Mouse (Mus musculus): ENCODE measurements at regions not wholly inside any gene's neighbourhood (a gene's known extent, or its start where the extent isn't known, plus 50 kb on each side); places are given as distances from the start of the nearest gene placed in this dataset.

- Histone ChIP-seq H3K9ac (replicated peaks; ENCODE audit: low read depth, low read length) (no peak overlapping the region), H3K9me3 (ENCODE audit: control insufficient read depth, low read depth, low read length) (no peaks in the 10 kb centered on the region), H3K27ac (ENCODE audit: low read length) (peak overlapping the region; percentile 90; the same call in 1 of the 2 replicates), H3K4me3 (ENCODE audit: low read depth, low read length) (no peak overlapping the region), H3K36me3 (ENCODE audit: control insufficient read depth, insufficient read depth, low read length) (no peaks in the 10 kb centered on the region), H3K4me1 (ENCODE audit: control insufficient read depth, insufficient read depth, low read length) (peaks cover 45% of the 10 kb centered on the region), H3K4me2 (replicated peaks; ENCODE audit: low read depth, low read length) (no peak overlapping the region), H3K27me3 (ENCODE audit: control insufficient read depth, insufficient read depth, low read length) (no peaks in the 10 kb centered on the region)
- ATAC-seq (ENCODE audit: insufficient number of reproducible peaks, insufficient read depth, low FRiP score, low read depth): no peak
- 69% methylated on average over 5 of the region's 5 CpGs for WGBS
Observed at GRCm38 (mm10) chr9:35336701-35337055, 69.0 kb downstream of the Rpusd4 start.

- H3K4me2 ChIP-seq (replicated peaks; ENCODE audit: low read depth, low read length): no peak overlapping the region
- no peaks in the 10 kb centered on the region for H3K27me3 ChIP-seq (ENCODE audit: control insufficient read depth, insufficient read depth, low read length)
- 77% methylated on average over 5 of the region's 5 CpGs for WGBS
- peaks cover 35% of the 10 kb centered on the region for H3K4me1 ChIP-seq (ENCODE audit: control insufficient read depth, insufficient read depth, low read length)
- H3K4me3 ChIP-seq (ENCODE audit: low read depth, low read length): no peak overlapping the region
- H3K36me3 ChIP-seq (ENCODE audit: control insufficient read depth, insufficient read depth, low read length): no peaks in the 10 kb centered on the region
- no peak overlapping the region for H3K9ac ChIP-seq (replicated peaks; ENCODE audit: low read depth, low read length)
- no peaks in the 10 kb centered on the region for H3K9me3 ChIP-seq (ENCODE audit: control insufficient read depth, low read depth, low read length)
- ATAC-seq (ENCODE audit: insufficient number of reproducible peaks, insufficient read depth, low FRiP score, low read depth): no peak
- H3K27ac ChIP-seq (ENCODE audit: low read length): no peak overlapping the region; the same call in 1 of the 2 replicates
Observed at GRCm38 (mm10) chr9:35338858-35339257, 71.2 kb downstream of the Rpusd4 start.

GRCm38 (mm10) chr9:35339492-35340262 is 72.0 kb downstream of the Rpusd4 start:
- 77% methylated on average over 10 of the region's 10 CpGs for WGBS
- peaks cover 32% of the 10 kb centered on the region for H3K4me1 ChIP-seq (ENCODE audit: control insufficient read depth, insufficient read depth, low read length)
- no peak overlapping the region; the same call in 1 of the 2 replicates for H3K27ac ChIP-seq (ENCODE audit: low read length)
- no peaks in the 10 kb centered on the region for H3K36me3 ChIP-seq (ENCODE audit: control insufficient read depth, insufficient read depth, low read length)
- H3K4me3 ChIP-seq (ENCODE audit: low read depth, low read length): no peak overlapping the region
- no peak for ATAC-seq (ENCODE audit: insufficient number of reproducible peaks, insufficient read depth, low FRiP score, low read depth)
- H3K9me3 ChIP-seq (ENCODE audit: control insufficient read depth, low read depth, low read length): no peaks in the 10 kb centered on the region
- H3K27me3 ChIP-seq (ENCODE audit: control insufficient read depth, insufficient read depth, low read length): no peaks in the 10 kb centered on the region
- no peak overlapping the region for H3K9ac ChIP-seq (replicated peaks; ENCODE audit: low read depth, low read length)
- H3K4me2 ChIP-seq (replicated peaks; ENCODE audit: low read depth, low read length): no peak overlapping the region

- no peak for ATAC-seq (ENCODE audit: insufficient number of reproducible peaks, insufficient read depth, low FRiP score, low read depth)
- no peak overlapping the region for H3K27ac ChIP-seq (ENCODE audit: low read length)
- H3K27me3 ChIP-seq (ENCODE audit: control insufficient read depth, insufficient read depth, low read length): no peaks in the 10 kb centered on the region
- peaks cover 32% of the 10 kb centered on the region for H3K4me1 ChIP-seq (ENCODE audit: control insufficient read depth, insufficient read depth, low read length)
- WGBS: 87% methylated on average over 4 of the region's 4 CpGs
- H3K4me3 ChIP-seq (ENCODE audit: low read depth, low read length): no peak overlapping the region
- no peaks in the 10 kb centered on the region for H3K9me3 ChIP-seq (ENCODE audit: control insufficient read depth, low read depth, low read length)
- H3K4me2 ChIP-seq (replicated peaks; ENCODE audit: low read depth, low read length): no peak overlapping the region
- no peaks in the 10 kb centered on the region for H3K36me3 ChIP-seq (ENCODE audit: control insufficient read depth, insufficient read depth, low read length)
- H3K9ac ChIP-seq (replicated peaks; ENCODE audit: low read depth, low read length): no peak overlapping the region
Observed at GRCm38 (mm10) chr9:35340263-35340573, 72.6 kb downstream of the Rpusd4 start.

GRCm38 (mm10) chr9:35340811-35341210 is 73.1 kb downstream of the Rpusd4 start:
- Histone ChIP-seq H3K9ac (replicated peaks; ENCODE audit: low read depth, low read length) (no peak overlapping the region), H3K27me3 (ENCODE audit: control insufficient read depth, insufficient read depth, low read length) (no peaks in the 10 kb centered on the region), H3K4me2 (replicated peaks; ENCODE audit: low read depth, low read length) (no peak overlapping the region), H3K9me3 (ENCODE audit: control insufficient read depth, low read depth, low read length) (no peaks in the 10 kb centered on the region), H3K4me1 (ENCODE audit: control insufficient read depth, insufficient read depth, low read length) (peaks cover 26% of the 10 kb centered on the region), H3K27ac (ENCODE audit: low read length) (no peak overlapping the region), H3K4me3 (ENCODE audit: low read depth, low read length) (no peak overlapping the region), H3K36me3 (ENCODE audit: control insufficient read depth, insufficient read depth, low read length) (no peaks in the 10 kb centered on the region)
- 55% methylated on average over 3 of the region's 3 CpGs for WGBS
- no peak for ATAC-seq (ENCODE audit: insufficient number of reproducible peaks, insufficient read depth, low FRiP score, low read depth)

GRCm38 (mm10) chr9:35341386-35341785 is 73.7 kb downstream of the Rpusd4 start:
- no peak overlapping the region for H3K9ac ChIP-seq (replicated peaks; ENCODE audit: low read depth, low read length)
- H3K9me3 ChIP-seq (ENCODE audit: control insufficient read depth, low read depth, low read length): no peaks in the 10 kb centered on the region
- H3K4me2 ChIP-seq (replicated peaks; ENCODE audit: low read depth, low read length): no peak overlapping the region
- no peaks in the 10 kb centered on the region for H3K36me3 ChIP-seq (ENCODE audit: control insufficient read depth, insufficient read depth, low read length)
- H3K4me1 ChIP-seq (ENCODE audit: control insufficient read depth, insufficient read depth, low read length): peaks cover 20% of the 10 kb centered on the region
- H3K4me3 ChIP-seq (ENCODE audit: low read depth, low read length): no peak overlapping the region
- WGBS: 80% methylated on average over 5 of the region's 5 CpGs
- no peak for ATAC-seq (ENCODE audit: insufficient number of reproducible peaks, insufficient read depth, low FRiP score, low read depth)
- no peak overlapping the region for H3K27ac ChIP-seq (ENCODE audit: low read length)
- H3K27me3 ChIP-seq (ENCODE audit: control insufficient read depth, insufficient read depth, low read length): no peaks in the 10 kb centered on the region

- Histone ChIP-seq H3K27ac (ENCODE audit: low read length) (peak overlapping the region; percentile 62; the same call in 1 of the 2 replicates), H3K4me2 (replicated peaks; ENCODE audit: low read depth, low read length) (no peak overlapping the region), H3K9me3 (ENCODE audit: control insufficient read depth, low read depth, low read length) (no peaks in the 10 kb centered on the region), H3K36me3 (ENCODE audit: control insufficient read depth, insufficient read depth, low read length) (no peaks in the 10 kb centered on the region), H3K4me3 (ENCODE audit: low read depth, low read length) (no peak overlapping the region), H3K27me3 (ENCODE audit: control insufficient read depth, insufficient read depth, low read length) (no peaks in the 10 kb centered on the region), H3K4me1 (ENCODE audit: control insufficient read depth, insufficient read depth, low read length) (peaks cover 19% of the 10 kb centered on the region; the same call in 1 of the 2 replicates), H3K9ac (replicated peaks; ENCODE audit: low read depth, low read length) (no peak overlapping the region)
- ATAC-seq (ENCODE audit: insufficient number of reproducible peaks, insufficient read depth, low FRiP score, low read depth): peak; percentile 71
- 42% methylated on average over 2 of the region's 2 CpGs for WGBS
Observed at GRCm38 (mm10) chr9:35342436-35342835, 74.8 kb downstream of the Rpusd4 start.

GRCm38 (mm10) chr9:35343336-35343735 is 75.7 kb downstream of the Rpusd4 start:
- no peaks in the 10 kb centered on the region for H3K9me3 ChIP-seq (ENCODE audit: control insufficient read depth, low read depth, low read length)
- H3K27ac ChIP-seq (ENCODE audit: low read length): peak overlapping the region; percentile 40; the same call in 1 of the 2 replicates
- H3K9ac ChIP-seq (replicated peaks; ENCODE audit: low read depth, low read length): no peak overlapping the region
- peaks cover 19% of the 10 kb centered on the region; the same call in 1 of the 2 replicates for H3K4me1 ChIP-seq (ENCODE audit: control insufficient read depth, insufficient read depth, low read length)
- no peak for ATAC-seq (ENCODE audit: insufficient number of reproducible peaks, insufficient read depth, low FRiP score, low read depth)
- no peaks in the 10 kb centered on the region for H3K36me3 ChIP-seq (ENCODE audit: control insufficient read depth, insufficient read depth, low read length)
- no peaks in the 10 kb centered on the region for H3K27me3 ChIP-seq (ENCODE audit: control insufficient read depth, insufficient read depth, low read length)
- no peak overlapping the region for H3K4me3 ChIP-seq (ENCODE audit: low read depth, low read length)
- H3K4me2 ChIP-seq (replicated peaks; ENCODE audit: low read depth, low read length): no peak overlapping the region

- Histone ChIP-seq H3K27ac (ENCODE audit: low read length) (no peak overlapping the region), H3K9me3 (ENCODE audit: control insufficient read depth, low read depth, low read length) (no peaks in the 10 kb centered on the region), H3K4me2 (replicated peaks; ENCODE audit: low read depth, low read length) (no peak overlapping the region), H3K27me3 (ENCODE audit: control insufficient read depth, insufficient read depth, low read length) (no peaks in the 10 kb centered on the region), H3K36me3 (ENCODE audit: control insufficient read depth, insufficient read depth, low read length) (no peaks in the 10 kb centered on the region), H3K4me3 (ENCODE audit: low read depth, low read length) (no peak overlapping the region), H3K4me1 (ENCODE audit: control insufficient read depth, insufficient read depth, low read length) (peaks cover 19% of the 10 kb centered on the region; the same call in 1 of the 2 replicates), H3K9ac (replicated peaks; ENCODE audit: low read depth, low read length) (no peak overlapping the region)
- WGBS: 14% methylated on average over 6 of the region's 6 CpGs
- peak; percentile 26; the same call in 1 of the 2 replicates for ATAC-seq (ENCODE audit: insufficient number of reproducible peaks, insufficient read depth, low FRiP score, low read depth)
Observed at GRCm38 (mm10) chr9:35344374-35344773, 76.6 kb upstream of the Cdon start.

Measured in stomach, embryonic 14.5 days (tissue).